Mouse (Mus musculus): Measurements from ENCODE around the gene Smtn.

DNA sequence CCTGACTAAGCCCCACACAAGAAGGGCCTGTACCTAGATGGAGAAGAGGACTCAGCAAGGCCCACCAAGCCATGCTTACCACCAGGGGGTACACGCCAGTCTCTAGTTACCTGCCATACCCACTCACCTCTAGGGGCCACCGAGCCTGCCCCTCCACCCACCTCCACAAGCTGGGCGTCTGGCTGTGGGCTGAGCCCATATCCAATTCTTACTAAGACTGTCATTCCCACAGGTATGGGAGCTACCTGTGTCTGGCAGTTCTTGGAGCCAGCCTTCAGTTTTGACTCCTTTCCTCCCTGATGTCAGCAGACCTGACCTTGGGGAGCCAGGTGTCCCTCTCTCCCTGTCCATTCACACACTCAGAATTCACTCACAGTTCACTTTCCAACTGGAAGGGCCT lies 2.7 kb downstream of the Smtn start:
- TF ChIP-seq CTCF (IDR thresholded peaks at IDR 0.05; ENCODE audit: insufficient read depth, low read length) (no peak), POLR2A (IDR thresholded peaks at IDR 0.05; ENCODE audit: borderline replicate concordance, extremely low read depth, low read depth, low read length) (no peak)

All from lung, adult 2 months (tissue).